Comparison of ENCODE assay signal across 25 mouse cellular contexts in genomic region chr16:28706623-28707022, GRCm38 (mm10). TPM values are rescaled to one million over a fixed set of nuclear protein-coding genes. Genes with fewer than 3 reads are reported as not detected.
"Had no signal": no experiment of that assay in that cellular context is flagged by ENCODE, and none has a peak within 500 bp of the region (broad histone marks: within the 10 kb centered on the region; RNA-seq: fewer than 3 reads in every experiment).

No protein-coding gene starts in this region.

- ATAC-seq: forebrain, postnatal 0 days; hindbrain, postnatal 0 days; intestine, embryonic 16.5 days; liver, embryonic 12.5 days had no signal

- H3K4me2 ChIP-seq: heart, embryonic 12.5 days; hindbrain, embryonic 13.5 days; hindbrain, embryonic 15.5 days; kidney, embryonic 15.5 days; limb, embryonic 13.5 days; limb, embryonic 15.5 days; liver, embryonic 12.5 days had no signal

- DNase-seq: forebrain, postnatal 0 days; gastrocnemius, postnatal 14 days; gastrocnemius, postnatal 36 days; heart, adult 11 months; heart, postnatal 14 days; kidney, adult 11 months; kidney, adult 2 months; kidney, adult 9 months; kidney, postnatal 14 days; kidney, postnatal 36 days; layer of hippocampus, adult 9-11 months; layer of hippocampus, postnatal 36 days; left cerebral cortex, postnatal 4 days had no signal

- H3K4me1 ChIP-seq: hindbrain, embryonic 13.5 days; hindbrain, embryonic 15.5 days; kidney, embryonic 15.5 days; limb, embryonic 13.5 days; limb, embryonic 15.5 days; liver, embryonic 12.5 days had no signal

- H3K9me3 ChIP-seq: heart, embryonic 12.5 days; hindbrain, embryonic 13.5 days; hindbrain, embryonic 15.5 days; kidney, embryonic 15.5 days; limb, embryonic 13.5 days; limb, embryonic 15.5 days; liver, embryonic 12.5 days had no signal

- H3K27ac ChIP-seq: hindbrain, embryonic 13.5 days; hindbrain, embryonic 15.5 days; hindbrain, postnatal 0 days; kidney, embryonic 15.5 days; kidney, postnatal 0 days; limb, embryonic 13.5 days; limb, embryonic 15.5 days; liver, embryonic 12.5 days; liver, embryonic 14.5 days had no signal

- H3K27me3 ChIP-seq: heart, embryonic 12.5 days; hindbrain, embryonic 13.5 days; hindbrain, embryonic 15.5 days; kidney, embryonic 15.5 days; limb, embryonic 13.5 days; limb, embryonic 15.5 days; liver, embryonic 12.5 days had no signal

- H3K4me3 ChIP-seq: heart, embryonic 12.5 days; hindbrain, embryonic 13.5 days; hindbrain, embryonic 15.5 days; kidney, embryonic 15.5 days; limb, embryonic 13.5 days; limb, embryonic 15.5 days; liver, embryonic 12.5 days had no signal

- H3K9ac ChIP-seq: forebrain, postnatal 0 days; heart, embryonic 12.5 days; hindbrain, embryonic 13.5 days; hindbrain, embryonic 15.5 days; kidney, embryonic 15.5 days; limb, embryonic 13.5 days; limb, embryonic 15.5 days; liver, embryonic 12.5 days; liver, embryonic 14.5 days had no signal

- H3K36me3 ChIP-seq: heart, embryonic 12.5 days; hindbrain, embryonic 13.5 days; hindbrain, embryonic 15.5 days; kidney, embryonic 15.5 days; limb, embryonic 13.5 days; limb, embryonic 15.5 days; liver, embryonic 12.5 days had no signal

RNA-seq across cellular contexts. Expression of gene Fgf12, which starts 46.2 kb away (rescaled TPM):
- polyA plus RNA-seq: liver, embryonic 16.5 days had no signal
